Mouse (Mus musculus) megakaryocyte, embryonic 14.5 days (primary cell): ENCODE results near the gene Mrpl52.

Experiments
- FLI1 ChIP-seq: IDR thresholded peaks from 2 replicates; pipeline ENCODE4 v1.6.1; 2012; ENCODE audit warnings: low read length, inconsistent platforms, mixed read lengths
- GATA1 ChIP-seq: IDR thresholded peaks from 3 replicates; pipeline ENCODE4 v1.6.1; 2012; ENCODE audit warnings: mixed read lengths, low read length, inconsistent platforms, borderline replicate concordance

DNA sequence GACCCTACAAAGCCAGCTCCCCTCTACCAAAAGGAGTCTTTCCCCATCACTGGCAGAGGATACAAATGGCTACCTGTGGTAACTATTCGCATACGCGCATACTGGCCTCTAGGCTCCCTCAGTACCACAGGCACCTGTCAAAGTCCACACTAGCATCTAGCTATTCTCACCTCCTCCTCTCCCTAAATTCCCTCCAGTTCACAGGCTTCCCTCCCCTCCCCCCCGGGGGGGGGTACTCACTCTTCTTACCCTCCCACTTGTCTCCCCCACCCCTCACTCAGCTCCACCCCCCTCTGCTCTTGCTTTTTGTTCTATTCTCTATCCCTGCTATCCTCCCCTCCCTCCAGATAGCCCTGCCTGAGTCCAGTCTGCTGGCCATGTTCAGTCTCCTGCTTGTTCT, 46.1 kb upstream of the Mrpl52 start:
- TF ChIP-seq FLI1 = no peak
- TF ChIP-seq GATA1 = no peak
